Mouse (Mus musculus): ENCODE measurements at regions not wholly inside any gene's neighbourhood (a gene's known extent, or its start where the extent isn't known, plus 50 kb on each side); places are given as distances from the start of the nearest gene placed in this dataset.
"Not testable (repeated sequence)": the region's sequence is repeated elsewhere in the genome, so short reads cannot be mapped to it uniquely, and the experiment has no call there.

GRCm38 (mm10) chr8:24386462-24386861 lies 339.2 kb downstream of the Adam3 start:
- WGBS = 6% methylated on average over 3 of the region's 3 CpGs
- no peaks in the 10 kb centered on the region for H3K9me3 ChIP-seq (ENCODE audit: control insufficient read depth, low read length)
- H3K4me1 ChIP-seq (replicated peaks; ENCODE audit: control insufficient read depth, insufficient read depth, low read length) = no peaks in the 10 kb centered on the region
- H3K36me3 ChIP-seq (ENCODE audit: control insufficient read depth, insufficient read depth) = no peaks in the 10 kb centered on the region
- no peaks in the 10 kb centered on the region for H3K27me3 ChIP-seq (replicated peaks; ENCODE audit: control insufficient read depth, insufficient read depth, low read length)
- no peak overlapping the region for H3K27ac ChIP-seq (ENCODE audit: low read length)
- no peak overlapping the region for H3K4me2 ChIP-seq (ENCODE audit: low read length)
- H3K4me3 ChIP-seq (replicated peaks; ENCODE audit: low read length) = no peak overlapping the region
- ATAC-seq = peak; percentile 73
- H3K9ac ChIP-seq (replicated peaks; ENCODE audit: low read depth, low read length) = no peak overlapping the region

- H3K4me3 ChIP-seq (replicated peaks; ENCODE audit: low read length) = no peak overlapping the region
- no peaks in the 10 kb centered on the region for H3K27me3 ChIP-seq (replicated peaks; ENCODE audit: control insufficient read depth, insufficient read depth, low read length)
- no peak for ATAC-seq
- no peak overlapping the region for H3K4me2 ChIP-seq (ENCODE audit: low read length)
- no peaks in the 10 kb centered on the region for H3K4me1 ChIP-seq (replicated peaks; ENCODE audit: control insufficient read depth, insufficient read depth, low read length)
- no peak overlapping the region for H3K9ac ChIP-seq (replicated peaks; ENCODE audit: low read depth, low read length)
- H3K27ac ChIP-seq (ENCODE audit: low read length) = no peak overlapping the region
- H3K36me3 ChIP-seq (ENCODE audit: control insufficient read depth, insufficient read depth) = no peaks in the 10 kb centered on the region
- H3K9me3 ChIP-seq (ENCODE audit: control insufficient read depth, low read length) = peaks cover 5% of the 10 kb centered on the region; the same call in 1 of the 2 replicates
- 65% methylated on average over 8 of the region's 8 CpGs for WGBS
Measured at GRCm38 (mm10) chr8:24383963-24384435, 341.7 kb downstream of the Adam3 start.

- H3K4me1 ChIP-seq (replicated peaks; ENCODE audit: control insufficient read depth, insufficient read depth, low read length) = no peaks in the 10 kb centered on the region
- no peak for ATAC-seq
- no peaks in the 10 kb centered on the region for H3K27me3 ChIP-seq (replicated peaks; ENCODE audit: control insufficient read depth, insufficient read depth, low read length)
- H3K9me3 ChIP-seq (ENCODE audit: control insufficient read depth, low read length) = peaks cover 5% of the 10 kb centered on the region; the same call in 1 of the 2 replicates
- H3K36me3 ChIP-seq (ENCODE audit: control insufficient read depth, insufficient read depth) = no peaks in the 10 kb centered on the region
- H3K27ac ChIP-seq (ENCODE audit: low read length) = no peak overlapping the region
- WGBS = 63% methylated on average over 14 of the region's 14 CpGs
- H3K4me3 ChIP-seq (replicated peaks; ENCODE audit: low read length) = no peak overlapping the region
- no peak overlapping the region for H3K4me2 ChIP-seq (ENCODE audit: low read length)
- H3K9ac ChIP-seq (replicated peaks; ENCODE audit: low read depth, low read length) = no peak overlapping the region
Measured at GRCm38 (mm10) chr8:24383130-24383962, 342.3 kb downstream of the Adam3 start.

- WGBS = 89% methylated on average over 3 of the region's 3 CpGs
- peaks cover 4% of the 10 kb centered on the region; the same call in 1 of the 2 replicates for H3K4me1 ChIP-seq (replicated peaks; ENCODE audit: control insufficient read depth, insufficient read depth, low read length)
Measured at GRCm38 (mm10) chr8:24381666-24382253, 343.9 kb downstream of the Adam3 start.

GRCm38 (mm10) chr8:24378070-24378469 lies 347.6 kb downstream of the Adam3 start:
- H3K4me2 ChIP-seq (ENCODE audit: low read length) = no peak overlapping the region
- no peak for ATAC-seq
- H3K4me1 ChIP-seq (replicated peaks; ENCODE audit: control insufficient read depth, insufficient read depth, low read length) = peaks cover 4% of the 10 kb centered on the region; the same call in 1 of the 2 replicates
- H3K36me3 ChIP-seq (ENCODE audit: control insufficient read depth, insufficient read depth) = no peaks in the 10 kb centered on the region
- H3K4me3 ChIP-seq (replicated peaks; ENCODE audit: low read length) = no peak overlapping the region
- no peaks in the 10 kb centered on the region for H3K27me3 ChIP-seq (replicated peaks; ENCODE audit: control insufficient read depth, insufficient read depth, low read length)
- H3K9me3 ChIP-seq (ENCODE audit: control insufficient read depth, low read length) = peaks cover 5% of the 10 kb centered on the region; the same call in 1 of the 2 replicates
- H3K9ac ChIP-seq (replicated peaks; ENCODE audit: low read depth, low read length) = no peak overlapping the region
- no peak overlapping the region for H3K27ac ChIP-seq (ENCODE audit: low read length)

More at GRCm38 (mm10) chr8:24381666-24382253, 343.9 kb downstream of the Adam3 start:
- H3K27me3 ChIP-seq (replicated peaks; ENCODE audit: control insufficient read depth, insufficient read depth, low read length) = no peaks in the 10 kb centered on the region
- H3K4me3 ChIP-seq (replicated peaks; ENCODE audit: low read length) = no peak overlapping the region
- peaks cover 5% of the 10 kb centered on the region; the same call in 1 of the 2 replicates for H3K9me3 ChIP-seq (ENCODE audit: control insufficient read depth, low read length)
- ATAC-seq = no peak
- no peaks in the 10 kb centered on the region for H3K36me3 ChIP-seq (ENCODE audit: control insufficient read depth, insufficient read depth)
- H3K27ac ChIP-seq (ENCODE audit: low read length) = no peak overlapping the region
- no peak overlapping the region for H3K9ac ChIP-seq (replicated peaks; ENCODE audit: low read depth, low read length)
- H3K4me2 ChIP-seq (ENCODE audit: low read length) = no peak overlapping the region

- not testable (repeated sequence) for H3K36me3 ChIP-seq (ENCODE audit: control insufficient read depth, insufficient read depth); H3K4me2 ChIP-seq (ENCODE audit: low read length); H3K4me3 ChIP-seq (replicated peaks; ENCODE audit: low read length); H3K9me3 ChIP-seq (ENCODE audit: control insufficient read depth, low read length); H3K9ac ChIP-seq (replicated peaks; ENCODE audit: low read depth, low read length); H3K27me3 ChIP-seq (replicated peaks; ENCODE audit: control insufficient read depth, insufficient read depth, low read length); H3K27ac ChIP-seq (ENCODE audit: low read length); H3K4me1 ChIP-seq (replicated peaks; ENCODE audit: control insufficient read depth, insufficient read depth, low read length); ATAC-seq
- 86% methylated on average over 10 of the region's 10 CpGs for WGBS
Measured at GRCm38 (mm10) chr8:24376846-24377245, 348.8 kb downstream of the Adam3 start.

- Histone ChIP-seq H3K4me3 (replicated peaks; ENCODE audit: low read length) (no peak overlapping the region), H3K36me3 (ENCODE audit: control insufficient read depth, insufficient read depth) (no peaks in the 10 kb centered on the region), H3K9me3 (ENCODE audit: control insufficient read depth, low read length) (no peaks in the 10 kb centered on the region), H3K4me2 (ENCODE audit: low read length) (no peak overlapping the region), H3K27me3 (replicated peaks; ENCODE audit: control insufficient read depth, insufficient read depth, low read length) (no peaks in the 10 kb centered on the region), H3K4me1 (replicated peaks; ENCODE audit: control insufficient read depth, insufficient read depth, low read length) (peaks cover 4% of the 10 kb centered on the region; the same call in 1 of the 2 replicates), H3K9ac (replicated peaks; ENCODE audit: low read depth, low read length) (no peak overlapping the region), H3K27ac (ENCODE audit: low read length) (no peak overlapping the region)
- 83% methylated on average over 1 of the region's 1 CpGs for WGBS
- no peak for ATAC-seq
Measured at GRCm38 (mm10) chr8:24374503-24374902, 351.1 kb downstream of the Adam3 start.

- no peaks in the 10 kb centered on the region for H3K27me3 ChIP-seq (replicated peaks; ENCODE audit: control insufficient read depth, insufficient read depth, low read length)
- no peak overlapping the region for H3K4me2 ChIP-seq (ENCODE audit: low read length)
- 86% methylated on average over 4 of the region's 4 CpGs for WGBS
- no peaks in the 10 kb centered on the region for H3K36me3 ChIP-seq (ENCODE audit: control insufficient read depth, insufficient read depth)
- H3K27ac ChIP-seq (ENCODE audit: low read length) = no peak overlapping the region
- H3K4me1 ChIP-seq (replicated peaks; ENCODE audit: control insufficient read depth, insufficient read depth, low read length) = no peaks in the 10 kb centered on the region
- ATAC-seq = no peak
- H3K9ac ChIP-seq (replicated peaks; ENCODE audit: low read depth, low read length) = no peak overlapping the region
- H3K4me3 ChIP-seq (replicated peaks; ENCODE audit: low read length) = no peak overlapping the region
- no peaks in the 10 kb centered on the region for H3K9me3 ChIP-seq (ENCODE audit: control insufficient read depth, low read length)
Measured at GRCm38 (mm10) chr8:24372068-24372467, 353.6 kb downstream of the Adam3 start.

- no peaks in the 10 kb centered on the region for H3K27me3 ChIP-seq (replicated peaks; ENCODE audit: control insufficient read depth, insufficient read depth, low read length)
- no peak overlapping the region for H3K4me3 ChIP-seq (replicated peaks; ENCODE audit: low read length)
- no peaks in the 10 kb centered on the region for H3K36me3 ChIP-seq (ENCODE audit: control insufficient read depth, insufficient read depth)
- no peak overlapping the region for H3K27ac ChIP-seq (ENCODE audit: low read length)
- H3K4me2 ChIP-seq (ENCODE audit: low read length) = no peak overlapping the region
- no peaks in the 10 kb centered on the region for H3K9me3 ChIP-seq (ENCODE audit: control insufficient read depth, low read length)
- H3K4me1 ChIP-seq (replicated peaks; ENCODE audit: control insufficient read depth, insufficient read depth, low read length) = no peaks in the 10 kb centered on the region
- no peak overlapping the region for H3K9ac ChIP-seq (replicated peaks; ENCODE audit: low read depth, low read length)
- ATAC-seq = peak; percentile 40; the same call in 1 of the 2 replicates
Measured at GRCm38 (mm10) chr8:24366000-24366399, 359.7 kb downstream of the Adam3 start.

Data from forebrain, embryonic 16.5 days (tissue).